Mouse (Mus musculus) spleen, adult 2 months (tissue): ENCODE results near the gene Rad51d. TPM values are rescaled to one million over a fixed set of nuclear protein-coding genes. Genes with fewer than 3 reads are reported as not detected.

Experiments used
- DNase-seq, 2 experiments: peaks; one replicate each; pipeline versions ENCODE4 v3.0.0 to v3.0.0-alpha.2; 2012 to 2021; ENCODE audit warnings: low spot score in 2 of 2, low read depth in 1 of 2
- H3K27ac ChIP-seq: fragments of 200-500 bp; 2 replicates; pipeline ENCODE4 v1.5.1; 2012; ENCODE audit warnings: low read length, inconsistent platforms; ENCODE audit not compliant: insufficient read depth
- H3K27me3 ChIP-seq: fragments of 200-500 bp; 2 replicates; pipeline ENCODE4 v1.6.1; 2012; ENCODE audit warnings: mild to moderate bottlenecking, moderate library complexity, low read length, inconsistent platforms; ENCODE audit not compliant: control insufficient read depth, insufficient read depth
- H3K36me3 ChIP-seq: fragments of 200-500 bp; 2 replicates; pipeline ENCODE4 v1.6.1; 2012; ENCODE audit warnings: mild to moderate bottlenecking, low read length, inconsistent platforms; ENCODE audit not compliant: control insufficient read depth, insufficient read depth
- H3K4me1 ChIP-seq: fragments of 200-500 bp; 2 replicates; pipeline ENCODE4 v1.6.1; 2011; ENCODE audit warnings: inconsistent platforms; ENCODE audit not compliant: control insufficient read depth, insufficient read depth, insufficient read length
- H3K4me3 ChIP-seq: fragments of 200-500 bp; 2 replicates; pipeline ENCODE4 v1.5.1; 2011; ENCODE audit warnings: mild to moderate bottlenecking, inconsistent platforms; ENCODE audit not compliant: insufficient read depth, insufficient read length; ENCODE audit errors: extremely low read depth
- CTCF ChIP-seq: fragments of 200-500 bp; IDR thresholded peaks from 2 replicates; pipeline ENCODE4 v1.5.1; 2011; ENCODE audit warnings: mild to moderate bottlenecking, inconsistent platforms; ENCODE audit not compliant: insufficient read depth, insufficient read length, insufficient replicate concordance; ENCODE audit errors: extremely low read depth
- POLR2A ChIP-seq: fragments of 200-500 bp; IDR thresholded peaks from 2 replicates; pipeline ENCODE4 v1.6.1; 2011; ENCODE audit warnings: low read depth, low read length, inconsistent platforms
- WGBS: fragments of 180-500 bp; shearing (Covaris S2); methylation state at CpG from one replicate; pipeline ENCODE4 v1.1.7; 2018; 5-methylcytosine and 5-hydroxymethylcytosine counted together
- polyA plus RNA-seq: library from polyadenylated mRNA; depleted of rRNA; stranded (reverse); fragments of >200 nt; gene quantifications from 2 replicates; pipeline ENCODE4 v1.2.3, GENCODE M21; 2012

The Rad51d gene
- polyA plus RNA-seq, 1 experiment = 10.9 TPM

DNA sequence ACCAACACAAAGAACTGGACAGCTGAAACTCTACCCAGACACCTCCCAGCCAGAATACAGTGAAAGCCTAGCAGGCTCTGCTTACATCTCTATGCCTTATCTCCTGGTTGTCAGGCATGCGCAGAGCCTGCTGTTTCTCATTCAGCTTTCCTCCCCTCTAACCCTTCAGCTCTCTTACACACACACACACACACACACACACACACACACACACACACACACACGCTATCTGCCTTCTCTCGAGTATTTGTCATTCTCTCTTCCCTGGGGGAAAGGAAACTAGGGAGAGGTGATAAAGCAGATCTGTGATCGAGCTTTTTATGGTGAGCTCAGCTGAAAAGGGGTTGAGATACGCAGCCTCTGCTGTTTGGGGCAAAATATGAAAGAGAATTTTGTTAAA is 15.5 kb downstream of the Rad51d start:
- H3K27ac ChIP-seq = no peak overlapping the region
- TF ChIP-seq POLR2A (no peak), CTCF (no peak)
- DNase-seq = no peak
- H3K36me3 ChIP-seq = peaks cover 5% of the 10 kb centered on the region
- WGBS = 80% methylated on average over 5 of the region's 5 CpGs
- H3K27me3 ChIP-seq = no peaks in the 10 kb centered on the region
- H3K4me3 ChIP-seq = no peak overlapping the region
- peaks cover 2% of the 10 kb centered on the region; the same call in 1 of the 2 replicates for H3K4me1 ChIP-seq

DNA sequence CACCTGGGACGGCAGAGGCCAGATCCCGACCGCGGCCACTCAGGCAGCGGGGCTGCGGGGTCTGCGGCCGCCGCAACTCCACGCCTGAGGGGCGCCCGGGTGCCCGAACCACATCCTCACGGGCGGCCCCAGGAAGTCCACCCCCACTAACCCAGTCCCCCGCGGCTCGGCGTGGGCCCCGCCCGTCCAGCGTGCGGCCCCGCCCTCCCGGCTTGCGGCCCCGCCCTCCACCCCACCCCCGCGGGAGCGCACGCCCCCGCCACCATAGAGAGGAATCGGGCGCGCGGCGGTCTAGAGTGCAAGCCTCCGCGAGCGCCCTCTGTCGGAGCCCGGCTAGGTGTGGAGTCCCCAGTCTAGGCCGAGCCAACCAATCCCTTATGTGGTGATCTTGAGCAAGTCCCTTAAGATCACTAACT is 19.4 kb downstream of the Rad51d start, which contains the start of gene Rffl:
Gene Rffl, minus strand, starts transcription at position 180 of the 416 bp plus-strand sequence.
- no peak for TF ChIP-seq POLR2A
- TF ChIP-seq CTCF = peak; percentile 92
- Histone ChIP-seq H3K27ac (peak within 1 kb of the TSS; percentile 74), H3K27me3 (no peaks in the 10 kb centered on the region), H3K4me3 (peak within 1 kb of the TSS; percentile 76), H3K36me3 (no peaks in the 10 kb centered on the region), H3K4me1 (peaks cover 5% of the 10 kb centered on the region)
- DNase-seq = peak; percentile 83 to 92
- WGBS = under 1% methylated on average over 42 of the region's 43 CpGs

DNA sequence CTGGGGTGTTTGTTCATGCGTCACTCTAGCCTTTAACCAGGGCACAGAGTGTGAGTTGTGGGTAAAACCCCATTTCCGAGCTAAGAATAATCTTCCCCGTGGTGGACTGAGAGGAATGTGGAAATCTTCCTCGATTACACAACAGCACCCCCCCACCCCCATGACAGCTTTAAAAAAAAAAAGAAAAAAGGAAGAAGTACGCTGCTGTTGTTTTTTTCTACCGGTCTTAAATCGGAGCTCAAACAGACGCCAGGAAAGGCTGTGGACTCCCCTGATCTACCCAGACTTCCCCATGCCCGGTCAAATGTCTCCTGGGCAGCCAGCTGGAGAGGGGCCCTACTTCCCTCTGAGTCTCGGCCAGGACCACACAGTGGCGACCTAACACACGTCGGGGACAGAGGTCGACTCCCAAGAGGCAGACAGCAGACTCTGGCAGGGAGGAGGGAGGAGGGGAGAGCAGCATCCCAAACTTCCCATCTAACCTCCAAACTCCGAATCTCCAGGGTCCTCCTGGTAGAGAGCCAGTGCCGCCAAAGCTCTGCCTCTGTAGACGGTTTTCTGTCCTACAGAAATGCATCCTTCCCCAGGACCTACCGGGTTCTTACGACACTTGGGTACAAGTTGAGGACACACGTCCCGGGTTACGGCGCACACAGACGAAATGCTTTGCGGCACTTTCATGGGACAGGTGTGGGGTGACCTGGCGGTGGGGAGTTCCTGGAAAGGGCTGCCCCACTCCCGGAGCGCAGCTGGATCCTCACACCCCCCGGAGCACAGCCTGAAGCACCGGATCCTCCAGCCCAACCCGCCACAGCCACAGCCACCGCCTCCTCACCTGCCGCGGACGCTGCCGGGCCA is 20.0 kb downstream of the Rad51d start:
- peak overlapping the region; percentile 74 for H3K27ac ChIP-seq
- peak; percentile 27 to 51 for DNase-seq
- H3K4me3 ChIP-seq = peak overlapping the region; percentile 76
- no peaks in the 10 kb centered on the region for H3K27me3 ChIP-seq
- H3K36me3 ChIP-seq = no peaks in the 10 kb centered on the region
- under 1% methylated on average over 36 of the region's 36 CpGs for WGBS
- H3K4me1 ChIP-seq = peaks cover 5% of the 10 kb centered on the region
- TF ChIP-seq CTCF (no peak), POLR2A (no peak)

DNA sequence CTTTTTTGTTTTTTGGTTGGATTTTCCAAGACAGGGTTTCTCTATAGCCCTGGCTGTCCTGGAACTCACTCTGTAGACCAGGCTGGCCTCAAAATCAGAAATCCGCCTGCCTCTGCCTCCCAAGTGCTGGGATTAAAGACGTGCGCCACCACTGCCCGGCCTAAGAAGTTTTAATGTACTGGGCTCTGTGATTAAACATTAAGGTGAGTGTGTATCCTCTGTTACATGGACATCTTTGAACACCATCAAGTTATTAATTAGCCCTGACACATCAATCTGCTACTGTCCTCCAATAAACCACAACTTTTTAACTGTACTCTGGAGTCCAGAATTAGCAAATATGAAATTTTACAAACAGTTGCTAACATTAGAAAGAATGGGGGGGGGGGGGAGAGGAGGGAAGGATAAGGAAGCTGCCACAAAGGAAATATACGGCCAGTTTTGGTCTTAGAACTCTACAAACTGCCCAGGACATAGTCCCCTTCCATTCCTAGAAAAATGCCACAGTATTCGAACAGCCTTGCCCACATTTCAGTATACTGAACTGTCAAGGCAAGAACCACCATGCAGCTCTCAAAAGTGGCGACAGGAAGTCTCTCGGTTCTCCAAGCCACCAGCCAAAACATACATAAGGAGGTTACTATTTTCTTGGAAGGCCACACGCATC is 20.8 kb downstream of the Rad51d start:
- Histone ChIP-seq H3K4me1 (peaks cover 5% of the 10 kb centered on the region), H3K27ac (peak overlapping the region; percentile 29; the same call in 1 of the 2 replicates), H3K36me3 (no peaks in the 10 kb centered on the region), H3K27me3 (no peaks in the 10 kb centered on the region), H3K4me3 (peak overlapping the region; percentile 76)
- TF ChIP-seq POLR2A (no peak), CTCF (no peak)
- 42% methylated on average over 9 of the region's 9 CpGs for WGBS
- no peak for DNase-seq

DNA sequence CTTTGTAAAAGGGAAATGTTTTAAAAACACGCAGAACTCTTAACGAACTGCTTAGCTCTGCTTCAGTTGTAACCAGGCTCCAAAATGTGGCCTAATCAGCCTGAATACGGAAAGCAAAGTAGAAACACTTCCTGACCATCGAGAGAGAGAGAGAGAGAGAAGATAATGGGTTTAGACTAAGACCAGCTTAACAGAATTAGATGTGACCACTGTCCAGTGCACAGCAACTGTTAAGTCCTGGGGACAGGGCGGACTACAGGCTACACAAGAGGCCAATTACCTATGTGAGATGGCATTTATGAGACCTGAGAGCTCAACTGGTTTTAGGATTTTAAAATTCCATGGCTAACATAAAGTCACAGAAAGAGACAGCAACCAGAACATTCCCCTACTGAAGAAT is 22.5 kb downstream of the Rad51d start:
- Histone ChIP-seq H3K36me3 (0 out of 2 replicates have a peak, but pooled peaks cover 1% of the 10 kb centered on the region), H3K4me3 (no peak overlapping the region), H3K27ac (no peak overlapping the region), H3K27me3 (no peaks in the 10 kb centered on the region), H3K4me1 (peaks cover 5% of the 10 kb centered on the region)
- DNase-seq = no peak
- WGBS = 58% methylated on average over 5 of the region's 5 CpGs
- TF ChIP-seq POLR2A = no peak
- no peak for TF ChIP-seq CTCF

DNA sequence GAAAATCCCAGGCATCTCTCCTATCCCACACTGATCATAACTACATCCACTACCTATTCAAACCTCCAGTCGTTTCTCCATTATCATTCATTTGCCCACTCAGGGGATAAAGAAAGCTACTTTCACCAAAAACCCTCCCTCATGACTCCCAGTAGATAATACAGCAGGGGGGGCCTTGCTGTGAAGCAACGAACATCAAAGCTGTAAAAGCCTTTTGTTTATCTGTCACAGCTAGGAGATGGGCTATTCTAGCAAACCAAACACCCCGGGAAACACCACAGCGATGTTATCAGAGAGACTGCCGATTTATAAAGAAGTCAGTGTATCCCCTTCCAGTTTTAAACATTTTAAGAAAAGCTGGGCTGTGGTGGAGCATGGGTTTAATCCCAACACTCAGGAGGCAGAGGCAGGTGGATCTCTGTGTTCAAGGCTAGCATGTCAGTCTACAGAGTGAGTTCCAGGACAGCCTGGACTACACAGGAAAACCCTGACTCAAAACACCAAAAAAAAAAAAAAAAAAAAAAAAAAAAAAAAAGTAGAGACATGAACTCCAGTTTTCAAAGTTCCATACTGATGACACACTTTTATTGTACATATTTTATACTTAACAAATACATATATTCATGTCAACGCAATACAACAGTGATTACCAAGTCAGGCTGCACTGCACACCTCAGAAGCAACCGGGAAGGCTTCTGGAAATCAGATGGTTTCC is 23.4 kb downstream of the Rad51d start:
- DNase-seq = no peak
- WGBS = 57% methylated on average over 7 of the region's 7 CpGs
- no peak overlapping the region for H3K27ac ChIP-seq
- no peak overlapping the region for H3K4me3 ChIP-seq
- peaks cover 5% of the 10 kb centered on the region for H3K4me1 ChIP-seq
- 0 out of 2 replicates have a peak, but pooled peaks cover 1% of the 10 kb centered on the region for H3K36me3 ChIP-seq
- no peaks in the 10 kb centered on the region for H3K27me3 ChIP-seq
- no peak for TF ChIP-seq POLR2A
- TF ChIP-seq CTCF = no peak
